Mouse (Mus musculus): ENCODE measurements around the gene Atmin. TPM values are rescaled to one million over a fixed set of nuclear protein-coding genes. Genes with fewer than 3 reads are reported as not detected.

Gene Atmin
- total RNA-seq, 1 experiment: 19.9 TPM

GRCm38 (mm10) chr8:116989842-116990241 is 46.6 kb downstream of the Atmin start:
- no peak overlapping the region for H3K4me3 ChIP-seq (ENCODE audit: insufficient read depth in 1 of 2, low read depth in 1 of 2, low read length in 2 of 2, poor library complexity in 1 of 2, severe bottlenecking in 1 of 2)
- DNase-seq (ENCODE audit: low read depth, low spot score): no peak
- in situ Hi-C loops (cut with MboI; ENCODE audit: low sequenced_read_pairs in 2 of 2, unreplicated experiment in 2 of 2): no loop called here
- TF ChIP-seq CHD2 (IDR thresholded peaks at IDR 0.05; ENCODE audit: low read depth, low read length) (no peak), HCFC1 (IDR thresholded peaks at IDR 0.05; ENCODE audit: borderline replicate concordance, insufficient read depth, low read length) (no peak), MAFK (IDR thresholded peaks at IDR 0.05; ENCODE audit: insufficient read depth, low read depth, low read length) (no peak), ZC3H11A (IDR thresholded peaks at IDR 0.05; ENCODE audit: borderline replicate concordance, low read depth, low read length) (no peak)
- H3K9me3 ChIP-seq (ENCODE audit: control insufficient read depth, insufficient read depth, low read depth, low read length): no peaks in the 10 kb centered on the region
- no peak overlapping the region for H3K27ac ChIP-seq (ENCODE audit: insufficient read depth, low read depth, low read length, poor library complexity, severe bottlenecking)
- no peak overlapping the region for H3K9ac ChIP-seq (ENCODE audit: insufficient read depth, low read depth, low read length, poor library complexity, severe bottlenecking)
- H3K4me1 ChIP-seq (ENCODE audit: control insufficient read depth in 2 of 2, insufficient read depth in 2 of 2, low read length in 2 of 2, poor library complexity in 1 of 2): peaks cover 3 to 7% of the 10 kb centered on the region in 2 experiments; a peak in 3 of 4 replicates
- peaks cover 30% of the 10 kb centered on the region for H3K36me3 ChIP-seq (ENCODE audit: control insufficient read depth, insufficient read depth, low read length, poor library complexity, severe bottlenecking)

- no peak for DNase-seq (ENCODE audit: low read depth, low spot score)
- Histone ChIP-seq H3K36me3 (ENCODE audit: control insufficient read depth, insufficient read depth, low read length, poor library complexity, severe bottlenecking) (peaks cover 21% of the 10 kb centered on the region), H3K4me3 (ENCODE audit: insufficient read depth in 1 of 2, low read depth in 1 of 2, low read length in 2 of 2, poor library complexity in 1 of 2, severe bottlenecking in 1 of 2) (no peak overlapping the region), H3K9me3 (ENCODE audit: control insufficient read depth, insufficient read depth, low read depth, low read length) (no peaks in the 10 kb centered on the region), H3K27ac (ENCODE audit: insufficient read depth, low read depth, low read length, poor library complexity, severe bottlenecking) (no peak overlapping the region), H3K4me1 (ENCODE audit: control insufficient read depth in 2 of 2, insufficient read depth in 2 of 2, low read length in 2 of 2, poor library complexity in 1 of 2) (peaks cover 3 to 7% of the 10 kb centered on the region in 2 experiments; a peak in 3 of 4 replicates), H3K9ac (ENCODE audit: insufficient read depth, low read depth, low read length, poor library complexity, severe bottlenecking) (no peak overlapping the region)
- in situ Hi-C loops (cut with MboI; ENCODE audit: low sequenced_read_pairs in 2 of 2, unreplicated experiment in 2 of 2): no loop called here
- no peak for TF ChIP-seq MAFK (IDR thresholded peaks at IDR 0.05; ENCODE audit: insufficient read depth, low read depth, low read length)
- no peak for TF ChIP-seq ZNF384 (IDR thresholded peaks at IDR 0.05; ENCODE audit: low read depth, low read length)
- TF ChIP-seq HCFC1 (IDR thresholded peaks at IDR 0.05; ENCODE audit: borderline replicate concordance, insufficient read depth, low read length): no peak
- TF ChIP-seq ZC3H11A (IDR thresholded peaks at IDR 0.05; ENCODE audit: borderline replicate concordance, low read depth, low read length): no peak
- TF ChIP-seq CHD2 (IDR thresholded peaks at IDR 0.05; ENCODE audit: low read depth, low read length): no peak
Measured at GRCm38 (mm10) chr8:116991241-116991640, 48.0 kb downstream of the Atmin start.

GRCm38 (mm10) chr8:116992176-116992971 is 49.2 kb downstream of the Atmin start:
- Histone ChIP-seq H3K9ac (ENCODE audit: insufficient read depth, low read depth, low read length, poor library complexity, severe bottlenecking) (peak overlapping the region; percentile 86), H3K9me3 (ENCODE audit: control insufficient read depth, insufficient read depth, low read depth, low read length) (no peaks in the 10 kb centered on the region), H3K27ac (ENCODE audit: insufficient read depth, low read depth, low read length, poor library complexity, severe bottlenecking) (no peak overlapping the region), H3K4me1 (ENCODE audit: control insufficient read depth in 2 of 2, insufficient read depth in 2 of 2, low read length in 2 of 2, poor library complexity in 1 of 2) (peaks cover 3 to 7% of the 10 kb centered on the region in 2 experiments; a peak in 3 of 4 replicates), H3K4me3 (ENCODE audit: insufficient read depth in 1 of 2, low read depth in 1 of 2, low read length in 2 of 2, poor library complexity in 1 of 2, severe bottlenecking in 1 of 2) (peak overlapping the region; percentile 77 to 87), H3K36me3 (ENCODE audit: control insufficient read depth, insufficient read depth, low read length, poor library complexity, severe bottlenecking) (peaks cover 14% of the 10 kb centered on the region)
- no peak for DNase-seq (ENCODE audit: low read depth, low spot score)
- in situ Hi-C loops (cut with MboI; ENCODE audit: low sequenced_read_pairs in 2 of 2, unreplicated experiment in 2 of 2): no loop called here
- TF ChIP-seq ZC3H11A (IDR thresholded peaks at IDR 0.05; ENCODE audit: borderline replicate concordance, low read depth, low read length): no peak
- no peak for TF ChIP-seq HCFC1 (IDR thresholded peaks at IDR 0.05; ENCODE audit: borderline replicate concordance, insufficient read depth, low read length)
- no peak for TF ChIP-seq CHD2 (IDR thresholded peaks at IDR 0.05; ENCODE audit: low read depth, low read length)
- no peak for TF ChIP-seq ZNF384 (IDR thresholded peaks at IDR 0.05; ENCODE audit: low read depth, low read length)
- TF ChIP-seq MAFK (IDR thresholded peaks at IDR 0.05; ENCODE audit: insufficient read depth, low read depth, low read length): no peak

- H3K9ac ChIP-seq (ENCODE audit: insufficient read depth, low read depth, low read length, poor library complexity, severe bottlenecking): peak within 1 kb of the TSS; percentile 86
- TF ChIP-seq HCFC1 (IDR thresholded peaks at IDR 0.05; ENCODE audit: borderline replicate concordance, insufficient read depth, low read length): no peak
- peak; percentile 99 for DNase-seq (ENCODE audit: low read depth, low spot score)
- H3K27ac ChIP-seq (ENCODE audit: insufficient read depth, low read depth, low read length, poor library complexity, severe bottlenecking): peak within 1 kb of the TSS; percentile 26
- in situ Hi-C loops (cut with MboI; ENCODE audit: low sequenced_read_pairs in 2 of 2, unreplicated experiment in 2 of 2): no loop called here
- peaks cover 3 to 7% of the 10 kb centered on the region in 2 experiments; a peak in 3 of 4 replicates for H3K4me1 ChIP-seq (ENCODE audit: control insufficient read depth in 2 of 2, insufficient read depth in 2 of 2, low read length in 2 of 2, poor library complexity in 1 of 2)
- peak within 1 kb of the TSS; percentile 77 to 87 for H3K4me3 ChIP-seq (ENCODE audit: insufficient read depth in 1 of 2, low read depth in 1 of 2, low read length in 2 of 2, poor library complexity in 1 of 2, severe bottlenecking in 1 of 2)
- no peaks in the 10 kb centered on the region for H3K9me3 ChIP-seq (ENCODE audit: control insufficient read depth, insufficient read depth, low read depth, low read length)
- peaks cover 9% of the 10 kb centered on the region for H3K36me3 ChIP-seq (ENCODE audit: control insufficient read depth, insufficient read depth, low read length, poor library complexity, severe bottlenecking)
Measured at GRCm38 (mm10) chr8:116993095-116993867, 50.1 kb downstream of the Atmin start, which contains the start of gene Gcsh. Gene Gcsh, minus strand, starts transcription at chr8:116993537.
